Mouse (Mus musculus) G1E-ER4 (cell line): ENCODE results near the gene Arntl. TPM values are rescaled to one million over a fixed set of nuclear protein-coding genes. Genes with fewer than 3 reads are reported as not detected.

Experiments used
- GATA1 ChIP-seq: IDR thresholded peaks from one replicate; pipeline ENCODE4 v1.8.0; 2012; ENCODE audit warnings: low read length, inconsistent platforms
- polyA plus RNA-seq: library from polyadenylated mRNA; stranded (reverse); fragments of >175 nt; gene quantifications from 2 replicates; pipeline ENCODE4 v1.2.3, GENCODE M21; 2012

Arntl gene
- polyA plus RNA-seq, 1 experiment = 3.4 TPM

DNA sequence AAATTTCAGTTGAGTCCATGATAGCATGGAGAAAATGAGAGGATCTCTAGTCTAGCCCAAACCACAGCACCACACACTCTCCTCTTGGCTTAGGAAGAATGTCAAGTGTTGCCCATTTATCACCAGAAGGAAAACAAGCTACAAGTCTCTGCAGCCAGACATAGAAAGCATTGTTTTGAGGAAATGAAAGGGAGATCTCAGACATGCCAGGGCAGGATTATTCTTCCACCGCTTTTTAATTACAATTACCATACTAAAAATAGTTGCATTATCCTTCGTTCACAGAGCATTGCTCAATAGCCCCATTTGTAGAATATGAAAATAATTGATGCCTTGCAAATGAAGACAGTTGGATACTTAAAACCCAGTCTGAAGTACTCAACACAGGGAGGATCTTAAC lies 12.0 kb upstream of the Arntl start:
- no peak for TF ChIP-seq GATA1

DNA sequence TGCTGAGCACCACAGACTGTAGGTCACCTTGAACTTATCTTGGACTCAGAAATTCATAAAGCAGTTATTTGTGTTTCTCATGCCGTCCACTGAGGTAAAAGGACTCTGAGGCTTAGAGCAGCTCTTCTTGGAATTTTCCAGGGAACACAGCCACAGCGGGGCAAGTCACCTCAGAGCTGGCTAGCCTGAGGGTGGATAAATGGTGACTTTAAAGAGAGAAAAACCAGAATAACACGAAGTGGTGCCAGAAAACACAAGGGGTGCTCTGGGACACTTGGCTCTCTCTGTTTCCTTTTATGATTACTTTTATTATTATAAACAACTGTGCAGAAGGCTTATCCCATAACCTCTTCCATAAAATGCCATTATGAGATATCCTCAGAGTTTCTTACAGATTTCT lies 11.1 kb upstream of the Arntl start:
- TF ChIP-seq GATA1 = no peak

DNA sequence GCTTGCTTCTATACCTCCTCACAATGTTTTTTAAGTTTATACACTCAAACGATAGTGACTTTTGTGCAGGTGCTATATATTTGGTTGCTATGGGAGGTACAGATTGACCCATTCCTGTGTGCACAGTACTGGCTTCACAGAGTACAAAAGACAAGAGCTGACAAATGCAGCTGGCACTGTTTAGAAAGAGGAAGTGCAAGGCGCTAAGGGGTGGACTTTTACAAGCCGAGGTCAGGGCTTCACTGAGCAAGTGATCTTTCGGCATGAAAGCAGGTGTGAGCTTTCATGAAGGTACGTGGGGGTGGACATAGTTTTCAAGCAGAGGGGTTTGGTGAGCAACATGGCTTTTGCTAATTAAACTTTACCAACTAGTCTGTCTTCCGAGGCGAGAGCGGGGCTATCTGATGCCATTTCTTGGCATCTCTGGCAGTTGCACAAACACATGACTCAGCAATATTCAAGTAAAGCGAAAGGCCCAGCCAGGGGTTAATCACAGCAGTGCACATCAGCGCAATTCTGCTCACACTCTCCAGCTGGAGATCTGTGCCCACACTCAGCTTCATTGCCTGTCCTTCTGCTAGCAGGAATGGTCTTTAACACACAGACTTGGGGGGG lies 10.0 kb upstream of the Arntl start:
- TF ChIP-seq GATA1 = no peak

DNA sequence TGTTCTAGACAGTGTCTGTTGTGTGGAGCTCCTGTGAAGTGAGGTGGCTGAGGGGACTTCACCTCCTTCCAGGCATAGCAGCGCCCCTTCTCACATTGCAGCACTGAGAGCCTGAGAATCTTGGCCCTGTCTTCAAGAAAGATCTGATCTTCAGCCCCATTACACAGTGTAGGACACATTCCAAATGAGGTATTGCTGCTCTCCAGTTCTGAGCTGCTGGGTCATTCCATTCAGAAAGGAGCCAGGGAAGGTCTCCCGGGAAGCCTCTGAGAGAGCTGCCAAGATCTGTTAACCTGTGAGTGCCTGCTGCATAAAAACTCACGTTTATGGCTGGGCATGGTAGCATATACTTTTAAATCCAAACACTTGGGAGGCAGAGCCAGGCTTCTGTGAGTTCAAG lies 5.7 kb upstream of the Arntl start:
- no peak for TF ChIP-seq GATA1

DNA sequence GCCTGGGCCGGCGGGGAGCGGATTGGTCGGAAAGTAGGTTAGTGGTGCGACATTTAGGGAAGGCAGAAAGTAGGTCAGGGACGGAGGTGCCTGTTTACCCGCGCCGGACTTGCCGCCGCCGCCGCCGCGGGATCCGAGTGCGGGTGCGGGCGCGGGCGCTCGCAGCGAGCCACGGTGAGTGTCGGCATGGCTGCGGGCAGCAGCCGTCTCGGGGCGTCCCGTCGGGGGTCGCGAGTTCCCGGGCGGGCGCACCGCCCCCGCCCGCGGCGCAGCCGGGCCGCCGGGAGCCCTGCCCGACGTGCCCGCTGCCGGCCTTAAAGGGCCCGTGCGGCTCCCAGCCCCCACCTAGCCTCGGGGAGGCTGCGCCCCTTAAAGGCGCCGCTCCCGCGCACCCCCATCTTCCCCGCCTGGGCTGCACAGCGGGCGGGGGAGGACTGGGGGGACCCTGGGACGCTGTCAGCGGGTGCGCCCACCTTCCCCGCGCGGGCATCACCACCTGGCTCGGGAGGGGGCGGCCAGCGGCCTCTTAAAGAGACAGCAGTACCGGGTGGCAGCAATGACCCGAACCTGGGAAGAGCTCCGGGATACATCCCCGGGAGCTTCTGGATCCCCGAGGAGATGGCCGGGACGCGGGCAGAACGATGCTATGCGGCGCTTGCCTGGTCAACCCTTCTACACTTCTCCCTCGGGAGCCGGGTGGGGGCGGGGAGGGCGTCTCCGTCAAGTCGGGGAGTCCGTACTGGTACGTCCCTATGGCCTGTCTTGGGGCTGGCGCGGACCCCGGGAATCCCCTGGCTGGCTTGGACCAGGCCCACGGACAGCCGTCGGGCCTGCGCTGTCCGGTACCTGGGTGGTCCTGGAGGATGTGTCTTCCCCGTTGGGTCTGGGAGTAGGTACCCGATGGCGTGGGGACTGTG lies 464 bp downstream of the Arntl start:
- no peak for TF ChIP-seq GATA1

DNA sequence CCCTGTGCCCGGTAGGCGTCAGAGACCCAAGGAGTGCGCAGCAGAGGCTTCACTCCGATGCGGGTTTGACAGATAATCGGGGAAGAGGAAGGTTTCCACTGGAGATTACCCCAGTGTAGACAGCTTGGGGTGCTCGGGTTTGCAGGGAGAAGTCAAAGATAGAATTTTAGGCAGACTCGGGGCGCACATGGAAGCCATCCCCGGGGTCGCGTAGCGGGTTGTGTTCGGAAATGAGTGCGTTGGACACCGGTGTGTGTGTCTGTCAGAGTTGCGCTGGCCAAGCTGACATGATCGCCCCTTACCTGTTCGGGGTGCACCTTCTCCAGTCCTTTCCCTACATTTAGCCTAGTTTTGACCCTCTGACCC lies 1.1 kb downstream of the Arntl start:
- TF ChIP-seq GATA1 = no peak

DNA sequence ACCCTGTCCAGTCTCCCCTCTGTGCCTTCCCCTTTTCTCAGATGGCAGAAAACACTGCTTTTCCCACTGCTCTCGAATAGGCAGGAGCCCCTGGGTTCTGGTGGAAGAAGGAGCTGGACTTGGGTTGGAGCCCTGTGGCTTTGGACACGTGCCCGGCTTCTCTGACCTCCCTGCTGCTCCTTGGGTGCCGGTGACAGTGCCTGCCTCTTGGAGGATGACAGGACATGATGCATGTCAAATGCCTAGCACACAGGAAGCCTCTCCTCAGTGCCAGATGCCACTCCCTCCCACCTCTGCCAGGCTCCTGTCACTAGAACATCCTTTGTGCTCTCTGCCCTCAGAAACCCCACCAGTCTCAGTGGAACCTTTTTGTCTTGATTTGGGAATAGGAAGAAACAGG lies 3.2 kb downstream of the Arntl start:
- no peak for TF ChIP-seq GATA1

DNA sequence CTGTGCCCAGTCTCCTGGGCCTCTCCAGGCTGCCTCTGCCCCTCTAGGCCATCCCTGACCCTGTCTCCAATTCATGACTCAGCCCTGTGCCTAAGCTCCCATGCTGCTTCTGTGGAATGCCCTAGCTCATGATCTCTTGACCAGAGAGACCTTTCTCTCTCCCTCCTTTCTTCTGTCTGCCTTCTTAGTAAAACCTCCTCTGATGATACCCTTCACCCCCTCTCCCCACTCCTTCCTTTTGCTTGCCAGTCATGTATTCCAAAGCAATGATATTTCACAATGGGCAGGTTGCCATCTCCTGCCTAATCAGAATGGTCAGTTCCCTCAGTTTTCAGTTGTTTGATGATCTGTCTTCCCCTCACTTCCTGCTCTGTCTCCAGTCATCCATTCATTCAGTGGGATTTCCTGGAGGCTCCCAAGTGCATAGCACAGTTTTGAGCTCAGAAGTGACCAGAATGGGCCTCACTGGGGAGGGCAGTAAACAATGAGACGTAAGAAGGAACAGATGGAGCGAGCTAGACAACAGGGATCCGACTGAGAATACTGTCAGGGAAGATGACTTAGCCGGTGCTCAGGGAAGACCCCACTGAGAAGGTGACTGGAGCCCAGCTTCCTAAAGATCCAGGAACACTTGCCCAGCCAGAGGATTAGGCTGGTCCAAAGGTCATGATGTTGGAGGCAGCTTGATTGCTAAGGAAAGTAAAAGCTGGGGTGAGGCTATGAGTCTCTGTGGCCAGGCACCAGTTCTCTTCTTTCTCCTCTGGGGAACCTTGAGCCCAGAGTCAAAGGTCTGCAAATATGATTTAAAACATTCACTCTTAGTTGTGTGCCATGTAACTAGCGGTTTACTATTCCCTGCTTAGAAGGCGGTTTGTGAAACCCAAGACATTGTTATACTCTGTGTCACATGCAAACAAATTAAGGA lies 7.2 kb downstream of the Arntl start:
- no peak for TF ChIP-seq GATA1

DNA sequence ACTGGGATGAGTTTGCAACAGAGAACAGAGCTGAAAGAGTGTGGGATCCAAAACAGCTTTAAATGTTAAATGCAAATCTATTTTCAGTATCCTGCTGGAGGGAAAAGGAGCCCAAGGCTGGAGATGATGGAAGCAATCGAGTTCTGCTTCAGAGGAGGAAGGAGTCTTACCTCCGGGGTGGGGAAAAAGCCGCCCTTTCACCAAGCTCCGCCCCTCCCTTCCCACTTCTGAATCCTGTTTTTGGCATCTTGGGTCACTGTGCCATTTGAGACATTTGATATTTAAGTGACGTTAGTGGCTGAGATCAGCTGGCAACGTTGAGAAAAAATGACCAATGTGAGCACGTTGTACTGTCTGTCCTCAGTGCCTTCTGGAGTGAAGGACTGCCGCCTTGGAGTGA lies 8.9 kb downstream of the Arntl start:
- no peak for TF ChIP-seq GATA1

DNA sequence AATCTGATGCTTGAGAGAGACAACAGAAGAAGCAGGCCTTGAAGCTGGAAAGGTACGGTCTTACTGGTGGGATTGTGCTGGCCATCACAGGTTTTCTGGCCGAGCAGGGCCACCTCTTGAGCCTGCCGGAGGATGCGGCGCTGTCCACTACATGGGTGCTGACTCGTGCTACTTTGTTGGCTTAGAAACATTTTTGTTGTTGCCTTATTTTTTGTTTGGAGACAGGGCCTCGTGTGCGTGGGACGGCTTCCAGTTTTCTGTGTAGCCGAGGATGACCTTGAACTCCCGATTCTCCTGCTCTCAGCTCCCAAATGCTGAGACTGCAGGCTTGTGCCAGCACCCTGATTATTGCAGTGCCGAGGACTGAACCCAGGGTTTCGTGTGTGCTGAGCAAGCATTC lies 12.2 kb downstream of the Arntl start:
- no peak for TF ChIP-seq GATA1

DNA sequence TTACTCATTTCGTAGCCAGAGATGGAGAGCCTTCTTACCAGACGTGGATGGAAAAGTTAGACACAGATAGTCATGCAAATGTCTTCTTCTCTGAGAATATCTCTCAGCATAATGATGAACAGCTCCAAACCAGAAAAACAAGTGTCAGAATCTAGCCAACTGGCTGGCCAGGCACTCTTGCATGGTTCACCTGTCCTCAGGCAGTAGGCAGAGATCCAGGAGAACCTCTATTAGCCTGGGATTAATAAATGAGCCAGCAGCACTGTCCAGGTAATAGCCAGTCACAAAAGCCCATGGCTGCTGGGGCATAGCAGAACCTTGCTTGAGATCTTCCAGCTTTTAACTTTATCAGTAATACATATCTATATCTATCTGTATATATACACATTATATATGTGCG lies 12.6 kb downstream of the Arntl start:
- TF ChIP-seq GATA1 = no peak

DNA sequence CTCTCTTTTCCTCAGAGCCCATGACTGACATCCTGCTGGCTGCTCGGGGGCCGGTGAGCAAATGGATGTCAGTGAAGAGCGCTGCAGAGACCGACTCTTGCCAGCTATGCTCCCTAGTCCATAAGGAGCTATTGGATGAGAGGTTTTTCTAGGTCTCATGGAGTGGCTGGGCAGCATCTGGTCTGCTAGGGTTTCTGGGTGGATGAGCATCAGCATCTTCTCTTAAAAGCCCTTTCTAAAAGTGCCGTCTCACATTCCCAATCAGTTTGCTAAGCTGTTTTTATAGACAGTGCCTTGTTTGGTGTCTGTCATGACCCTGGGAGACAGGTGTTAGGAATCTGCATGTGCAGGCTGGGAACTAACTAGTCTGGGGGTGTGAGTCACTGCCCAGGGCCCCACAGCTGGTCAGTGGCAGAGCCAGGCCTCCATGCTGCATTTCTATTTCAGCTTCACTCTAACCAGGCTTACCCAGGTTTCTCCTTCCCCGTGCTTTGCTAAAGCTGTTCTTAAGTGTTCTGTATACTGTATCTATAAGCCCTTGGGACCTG lies 13.5 kb downstream of the Arntl start:
- no peak for TF ChIP-seq GATA1

DNA sequence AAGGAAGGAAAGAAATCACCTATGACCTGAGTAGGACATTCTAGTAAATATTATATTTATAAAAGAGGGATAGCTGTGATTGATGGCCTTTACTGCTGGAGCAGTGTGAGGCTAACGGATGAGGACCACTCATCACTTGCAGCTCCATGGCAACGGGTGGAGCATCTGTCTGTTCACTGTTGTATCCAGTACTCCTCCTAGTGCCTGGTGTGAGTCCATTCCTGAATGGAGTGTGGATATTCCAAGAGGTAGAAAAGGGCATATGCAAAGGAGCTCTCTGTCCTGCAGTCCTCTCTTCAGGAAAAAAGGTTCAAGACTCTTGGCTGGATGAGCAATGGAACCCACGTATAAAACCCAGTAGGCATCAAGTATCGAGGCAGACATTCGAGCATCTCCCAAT lies 15.6 kb downstream of the Arntl start:
- TF ChIP-seq GATA1 = no peak

DNA sequence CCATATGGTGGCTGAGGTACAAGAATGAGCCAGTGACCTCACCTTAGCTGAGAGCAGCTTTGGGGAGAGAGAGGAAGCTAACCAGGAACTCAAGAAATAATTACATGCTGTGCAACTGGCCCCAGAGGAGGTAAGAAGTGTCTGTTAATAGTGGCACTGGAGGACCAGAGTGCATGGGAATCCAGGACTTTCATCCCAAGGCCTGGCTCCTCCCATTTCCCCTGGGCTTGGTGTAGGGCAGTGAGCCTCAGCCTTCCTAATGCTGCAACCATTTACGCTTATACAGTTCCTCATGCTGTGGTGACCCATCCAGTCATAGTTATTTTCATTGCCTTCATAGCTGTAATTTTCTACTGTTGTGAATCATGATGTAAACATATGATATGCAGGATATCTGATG lies 17.4 kb downstream of the Arntl start:
- no peak for TF ChIP-seq GATA1

DNA sequence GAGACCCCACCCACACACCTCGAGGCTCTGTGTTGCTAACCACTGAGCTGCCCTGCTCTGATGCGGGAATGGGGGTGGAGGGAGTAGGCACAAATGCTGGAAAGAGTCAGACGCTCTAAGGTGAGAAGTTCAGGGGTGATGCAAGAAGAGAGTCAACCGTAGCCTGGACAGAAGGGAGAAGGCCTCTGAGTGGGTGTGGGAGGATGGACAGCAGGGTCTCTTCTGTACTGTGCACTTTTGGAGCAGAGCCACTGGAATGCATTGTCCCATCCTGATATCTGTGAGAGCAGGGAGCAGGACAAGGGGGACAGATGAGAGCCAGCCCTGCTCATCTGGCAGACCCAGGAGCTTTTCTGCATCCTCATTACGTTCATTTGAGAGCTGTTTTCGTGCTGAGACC lies 21.2 kb downstream of the Arntl start:
- TF ChIP-seq GATA1 = no peak

DNA sequence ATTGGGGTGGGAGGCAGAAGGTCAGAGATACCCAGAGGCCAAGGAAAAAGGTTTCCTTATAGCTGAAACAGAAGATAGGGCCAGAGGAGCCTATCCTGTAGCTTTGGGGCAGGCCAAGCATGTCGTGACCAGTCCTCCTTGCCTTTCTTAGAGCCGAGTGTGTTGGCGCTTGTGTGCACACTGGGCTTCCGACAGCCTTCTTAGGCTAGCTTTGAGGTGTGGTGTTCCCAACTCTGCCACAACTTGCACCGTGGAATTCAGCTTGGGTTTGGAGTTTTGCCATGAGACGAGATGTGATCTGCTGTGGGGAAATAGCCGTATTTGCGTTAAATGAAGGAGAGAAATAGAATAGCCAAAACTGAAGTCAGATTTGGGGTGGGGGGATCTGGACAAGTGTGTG lies 28.9 kb downstream of the Arntl start:
- no peak for TF ChIP-seq GATA1
